Mouse (Mus musculus): ENCODE results near the gene 2310061I04Rik. TPM values are rescaled to one million over a fixed set of nuclear protein-coding genes. Genes with fewer than 3 reads are reported as not detected.
A peak's percentile ranks its signal among the peaks of the same experiment; 100 is the strongest.

2310061I04Rik gene
- total and polyA plus RNA-seq, 3 experiments, result 99.4 to 176 (median 116) TPM

GRCm38 (mm10) chr17:35887725-35888124 is 9.5 kb downstream of the 2310061I04Rik start:
- no peak overlapping the region for H3K4me3 ChIP-seq
- H3K4me1 ChIP-seq (ENCODE audit: control insufficient read depth, insufficient read depth, low read length), result no peaks in the 10 kb centered on the region
- no peaks in the 10 kb centered on the region for H3K27me3 ChIP-seq (ENCODE audit: control insufficient read depth, insufficient read depth, low read length)
- no peaks in the 10 kb centered on the region for H3K79me2 ChIP-seq (replicated peaks; ENCODE audit: control insufficient read depth, insufficient read depth, low read length)
- H3K9ac ChIP-seq (ENCODE audit: low read depth, low read length), result no peak overlapping the region
- 86% methylated on average over 14 of the region's 17 CpGs for WGBS
- H3K27ac ChIP-seq, result no peak overlapping the region
- DNase-seq, result no peak
- no peaks in the 10 kb centered on the region for H3K36me3 ChIP-seq (ENCODE audit: control insufficient read depth, insufficient read depth, low read length)
- intact Hi-C loops (cut with DNase I), result no loop called here
- no peak for TF ChIP-seq EP300 (IDR thresholded peaks at IDR 0.05; ENCODE audit: insufficient read depth, low read depth, low read length)
- TF ChIP-seq POLR2A (IDR thresholded peaks at IDR 0.05; ENCODE audit: insufficient read depth, low read depth, low read length), result no peak
- TF ChIP-seq CTCF (IDR thresholded peaks at IDR 0.05), result no peak

- Histone ChIP-seq H3K4me3 (no peak overlapping the region), H3K4me1 (ENCODE audit: control insufficient read depth, insufficient read depth, low read length) (peaks cover 3% of the 10 kb centered on the region), H3K36me3 (ENCODE audit: control insufficient read depth, insufficient read depth, low read length) (no peaks in the 10 kb centered on the region), H3K27ac (no peak overlapping the region), H3K79me2 (replicated peaks; ENCODE audit: control insufficient read depth, insufficient read depth, low read length) (no peaks in the 10 kb centered on the region), H3K27me3 (ENCODE audit: control insufficient read depth, insufficient read depth, low read length) (no peaks in the 10 kb centered on the region), H3K9ac (ENCODE audit: low read depth, low read length) (no peak overlapping the region)
- intact Hi-C loops (cut with DNase I), result no loop called here
- no peak for TF ChIP-seq EP300 (IDR thresholded peaks at IDR 0.05; ENCODE audit: insufficient read depth, low read depth, low read length)
- no peak for TF ChIP-seq POLR2A (IDR thresholded peaks at IDR 0.05; ENCODE audit: insufficient read depth, low read depth, low read length)
- TF ChIP-seq CTCF (IDR thresholded peaks at IDR 0.05), result no peak
- 96% methylated on average over 14 of the region's 14 CpGs for WGBS
- DNase-seq, result no peak
These were observed 13.5 kb downstream of the 2310061I04Rik start for GRCm38 (mm10) chr17:35883777-35884176.

GRCm38 (mm10) chr17:35882924-35883323 is 14.3 kb downstream of the 2310061I04Rik start:
- TF ChIP-seq POLR2A (IDR thresholded peaks at IDR 0.05; ENCODE audit: insufficient read depth, low read depth, low read length), result no peak
- TF ChIP-seq EP300 (IDR thresholded peaks at IDR 0.05; ENCODE audit: insufficient read depth, low read depth, low read length), result no peak
- TF ChIP-seq CTCF (IDR thresholded peaks at IDR 0.05), result no peak
- Histone ChIP-seq H3K36me3 (ENCODE audit: control insufficient read depth, insufficient read depth, low read length) (no peaks in the 10 kb centered on the region), H3K79me2 (replicated peaks; ENCODE audit: control insufficient read depth, insufficient read depth, low read length) (no peaks in the 10 kb centered on the region), H3K27me3 (ENCODE audit: control insufficient read depth, insufficient read depth, low read length) (no peaks in the 10 kb centered on the region), H3K4me3 (no peak overlapping the region), H3K27ac (no peak overlapping the region), H3K9ac (ENCODE audit: low read depth, low read length) (no peak overlapping the region), H3K4me1 (ENCODE audit: control insufficient read depth, insufficient read depth, low read length) (peaks cover 3% of the 10 kb centered on the region)
- intact Hi-C loops (cut with DNase I), result no loop called here
- no peak for DNase-seq
- WGBS, result 87% methylated on average over 17 of the region's 17 CpGs

- Histone ChIP-seq H3K4me1 (ENCODE audit: control insufficient read depth, insufficient read depth, low read length) (peaks cover 3% of the 10 kb centered on the region), H3K27me3 (ENCODE audit: control insufficient read depth, insufficient read depth, low read length) (no peaks in the 10 kb centered on the region), H3K79me2 (replicated peaks; ENCODE audit: control insufficient read depth, insufficient read depth, low read length) (no peaks in the 10 kb centered on the region), H3K36me3 (ENCODE audit: control insufficient read depth, insufficient read depth, low read length) (0 out of 2 replicates have a peak, but pooled peaks cover 2% of the 10 kb centered on the region), H3K4me3 (peak within 1 kb of the TSS; percentile 88), H3K9ac (ENCODE audit: low read depth, low read length) (peak within 1 kb of the TSS; percentile 77), H3K27ac (peak within 1 kb of the TSS; percentile 69)
- 5% methylated on average over 66 of the region's 66 CpGs for WGBS
- intact Hi-C loops (cut with DNase I), result loop anchor here (1.0 kb wide), 1 partner anchor 18 kb away; the partner anchor contains the start of gene 2310061I04Rik
- peak; percentile 96 to 97 for DNase-seq
- TF ChIP-seq CTCF (IDR thresholded peaks at IDR 0.05) (peak; percentile 92), POLR2A (IDR thresholded peaks at IDR 0.05; ENCODE audit: insufficient read depth, low read depth, low read length) (peak; percentile 73), EP300 (IDR thresholded peaks at IDR 0.05; ENCODE audit: insufficient read depth, low read depth, low read length) (peak; percentile 92)
These were observed 17.8 kb downstream of the 2310061I04Rik start, which contains the start of gene Dhx16 for GRCm38 (mm10) chr17:35879245-35880057. TSS of gene Dhx16 (plus strand) at chr17:35879819.

- no peak for TF ChIP-seq CTCF (IDR thresholded peaks at IDR 0.05)
- no peak for DNase-seq
- H3K27me3 ChIP-seq (ENCODE audit: control insufficient read depth, insufficient read depth, low read length), result no peaks in the 10 kb centered on the region
- no peak overlapping the region for H3K27ac ChIP-seq
- intact Hi-C loops (cut with DNase I), result no loop called here
- H3K4me3 ChIP-seq, result no peak overlapping the region
- peaks cover 10% of the 10 kb centered on the region for H3K4me1 ChIP-seq (ENCODE audit: control insufficient read depth, insufficient read depth, low read length)
- no peak overlapping the region for H3K9ac ChIP-seq (ENCODE audit: low read depth, low read length)
- no peaks in the 10 kb centered on the region for H3K79me2 ChIP-seq (replicated peaks; ENCODE audit: control insufficient read depth, insufficient read depth, low read length)
- peaks cover 9% of the 10 kb centered on the region; the same call in 1 of the 2 replicates for H3K36me3 ChIP-seq (ENCODE audit: control insufficient read depth, insufficient read depth, low read length)
- WGBS, result 48% methylated on average over 6 of the region's 6 CpGs
These were observed 22.5 kb downstream of the 2310061I04Rik start for GRCm38 (mm10) chr17:35874721-35875120.

Data from heart, adult 2 months (tissue).